Mouse (Mus musculus): Measurements from ENCODE around the gene Slc38a8.

Gene Slc38a8

GRCm38 (mm10) chr8:119438876-119439275 lies 62.6 kb downstream of the Slc38a8 start:
- DNase-seq (ENCODE audit: low read depth in 2 of 2, low spot score in 2 of 2), result no peak

- DNase-seq (ENCODE audit: low read depth in 2 of 2, low spot score in 2 of 2), result no peak
Observed at GRCm38 (mm10) chr8:119437506-119437905, 64.0 kb downstream of the Slc38a8 start.

- DNase-seq (ENCODE audit: low read depth in 2 of 2, low spot score in 2 of 2), result no peak
Observed at GRCm38 (mm10) chr8:119436933-119437332, 64.6 kb downstream of the Slc38a8 start.

- no peak for DNase-seq (ENCODE audit: low read depth in 2 of 2, low spot score in 2 of 2)
Observed at GRCm38 (mm10) chr8:119436331-119436730, 65.2 kb downstream of the Slc38a8 start.

GRCm38 (mm10) chr8:119435527-119435926 lies 66.0 kb downstream of the Slc38a8 start:
- no peak for DNase-seq (ENCODE audit: low read depth in 2 of 2, low spot score in 2 of 2)

- no peak for DNase-seq (ENCODE audit: low read depth in 2 of 2, low spot score in 2 of 2)
Observed at GRCm38 (mm10) chr8:119434569-119434968, 66.9 kb downstream of the Slc38a8 start.

- DNase-seq (ENCODE audit: low read depth in 2 of 2, low spot score in 2 of 2), result no peak
Observed at GRCm38 (mm10) chr8:119433582-119434174, 67.8 kb downstream of the Slc38a8 start, which contains the start of gene Osgin1. TSS of gene Osgin1 (plus strand) at chr8:119434124.

- no peak for DNase-seq (ENCODE audit: low read depth in 2 of 2, low spot score in 2 of 2)
Observed at GRCm38 (mm10) chr8:119432372-119432771, 69.1 kb downstream of the Slc38a8 start.

GRCm38 (mm10) chr8:119430690-119431089 lies 70.8 kb downstream of the Slc38a8 start:
- DNase-seq (ENCODE audit: low read depth in 2 of 2, low spot score in 2 of 2), result no peak

- DNase-seq (ENCODE audit: low read depth in 2 of 2, low spot score in 2 of 2), result no peak
Observed at GRCm38 (mm10) chr8:119430250-119430649, 71.2 kb downstream of the Slc38a8 start.

Data from CD8-positive naive resting alpha-beta T cell, adult 2 months (primary cell).